Mouse (Mus musculus) liver, embryonic 14.5 days (tissue): ENCODE measurements around the gene Gramd1a.

Experiments
- CTCF ChIP-seq: IDR thresholded peaks from 2 replicates; pipeline ENCODE4 v1.5.1; 2016; ENCODE audit warnings: antibody characterized with exemption, low read depth, control low read depth
- EP300 ChIP-seq: IDR thresholded peaks from 2 replicates; pipeline ENCODE4 v1.6.1; 2016; ENCODE audit warnings: antibody characterized with exemption, low read depth

- no peak for TF ChIP-seq EP300
- no peak for TF ChIP-seq CTCF
Measured at GRCm38 (mm10) chr7:31131866-31132265, 23.8 kb downstream of the Gramd1a start.
